Mouse (Mus musculus) forebrain, postnatal 0 days (tissue): Measurements from ENCODE around the gene Ubqln3. TPM values are rescaled to one million over a fixed set of nuclear protein-coding genes. Genes with fewer than 3 reads are reported as not detected.

ENCODE experiments used
- ATAC-seq: fragments of 200-750 bp; cut with Nextera tagmentation; 2 replicates; pipeline ENCODE4 v1.8.0; 2017; ENCODE audit warnings: mild to moderate bottlenecking, moderate library complexity
- DNase-seq: peaks from one replicate; pipeline ENCODE4 v3.0.0-alpha.2; 2015
- H3K27ac ChIP-seq: fragments of 300-500 bp; sonication (generic); 2 replicates; pipeline ENCODE4 v1.5.1; 2014; ENCODE audit warnings: low read depth, mild to moderate bottlenecking, antibody characterized with exemption, low read length, moderate library complexity, mixed read lengths
- H3K27me3 ChIP-seq: fragments of 300-500 bp; sonication (generic); 2 replicates; pipeline ENCODE4 v1.6.1; 2014; ENCODE audit warnings: mild to moderate bottlenecking, low read length, mixed read lengths; ENCODE audit not compliant: insufficient read depth
- H3K36me3 ChIP-seq: fragments of 300-500 bp; sonication (generic); 2 replicates; pipeline ENCODE4 v1.6.1; 2014; ENCODE audit warnings: mild to moderate bottlenecking, moderate library complexity; ENCODE audit not compliant: insufficient read depth
- H3K4me1 ChIP-seq: fragments of 300-500 bp; sonication (generic); 2 replicates; pipeline ENCODE4 v1.6.1; 2014; ENCODE audit warnings: antibody characterized with exemption; ENCODE audit not compliant: insufficient read depth
- H3K4me2 ChIP-seq: fragments of 300-500 bp; sonication (generic); 2 replicates; pipeline ENCODE4 v1.6.1; 2014; ENCODE audit warnings: low read depth, mild to moderate bottlenecking, moderate library complexity
- H3K4me3 ChIP-seq: fragments of 300-500 bp; sonication (generic); 2 replicates; pipeline ENCODE4 v1.5.1; 2014; ENCODE audit warnings: low read depth, low read length, mixed read lengths
- H3K9ac ChIP-seq: fragments of 300-500 bp; sonication (generic); 2 replicates; pipeline ENCODE4 v1.6.1; 2014; ENCODE audit warnings: mild to moderate bottlenecking
- H3K9me3 ChIP-seq: fragments of 300-500 bp; sonication (generic); 2 replicates; pipeline ENCODE4 v1.6.1; 2016; ENCODE audit warnings: low read length
- CTCF ChIP-seq: sonication (generic); IDR thresholded peaks from 2 replicates; pipeline ENCODE4 v1.5.1; 2016; ENCODE audit warnings: antibody characterized with exemption, control low read depth, low read depth
- WGBS: fragments of 180-500 bp; shearing (Covaris S2); extraction: QIAGEN DNeasy Blood & Tissue Kit; methylation state at CpG from one replicate; pipeline ENCODE4 v1.1.7; 2014; 5-methylcytosine and 5-hydroxymethylcytosine counted together
- polyA plus RNA-seq: library from polyadenylated mRNA; unstranded; fragments of >200 nt; fragmentation: Nextera tagmentation; extraction: Ambion mirVana; gene quantifications from 2 replicates; pipeline ENCODE4 v1.2.1, GENCODE M21; 2015
- total RNA-seq: library from RNA; depleted of rRNA; stranded (reverse); fragments of >200 nt; gene quantifications from 2 replicates; pipeline ENCODE4 v1.2.3, GENCODE M21; 2014; rRNA removed

The Ubqln3 gene
- total RNA-seq (not detected in 2 replicates), polyA plus RNA-seq (not detected in 2 replicates)

DNA sequence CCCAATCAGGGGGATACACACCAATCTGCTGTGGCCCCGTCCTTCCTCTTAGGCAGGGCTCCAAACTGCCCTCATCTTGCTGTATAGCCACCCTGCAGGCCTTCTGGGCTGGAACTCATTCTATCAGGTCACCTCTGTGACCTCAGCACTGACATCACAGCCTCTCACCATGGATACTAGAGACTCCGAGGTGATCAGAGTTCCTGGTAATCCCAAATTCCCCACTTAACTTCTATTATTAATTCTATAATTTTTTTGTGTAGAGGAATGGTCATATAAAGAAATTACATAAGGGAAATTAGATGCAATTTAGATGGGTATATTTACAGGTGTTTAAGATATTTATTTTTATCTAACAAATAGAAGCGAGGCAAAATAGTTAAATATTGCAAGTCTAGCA lies at the start of gene Ubqln3:
Ubqln3 (minus strand) TSS at position 101 of the 400 bp plus-strand sequence.
- Histone ChIP-seq H3K36me3 (no peaks in the 10 kb centered on the region), H3K9ac (no peak within 1 kb of the TSS), H3K4me1 (no peaks in the 10 kb centered on the region), H3K27ac (no peak within 1 kb of the TSS), H3K4me2 (no peak within 1 kb of the TSS), H3K27me3 (no peaks in the 10 kb centered on the region), H3K4me3 (no peak within 1 kb of the TSS), H3K9me3 (no peaks in the 10 kb centered on the region)
- DNase-seq (no peak), ATAC-seq (no peak)
- no peak for TF ChIP-seq CTCF
- 76% methylated on average over 3 of the region's 3 CpGs for WGBS

- Histone ChIP-seq H3K4me3 (no peak overlapping the region), H3K27me3 (no peaks in the 10 kb centered on the region), H3K27ac (no peak overlapping the region), H3K36me3 (no peaks in the 10 kb centered on the region), H3K9ac (no peak overlapping the region), H3K4me2 (no peak overlapping the region), H3K9me3 (no peaks in the 10 kb centered on the region), H3K4me1 (no peaks in the 10 kb centered on the region)
- ATAC-seq (no peak), DNase-seq (no peak)
- 62% methylated on average over 9 of the region's 9 CpGs for WGBS
- no peak for TF ChIP-seq CTCF
Measured at GRCm38 (mm10) chr7:104191275-104191674, 48.2 kb upstream of the Ubqln3 start.

DNA sequence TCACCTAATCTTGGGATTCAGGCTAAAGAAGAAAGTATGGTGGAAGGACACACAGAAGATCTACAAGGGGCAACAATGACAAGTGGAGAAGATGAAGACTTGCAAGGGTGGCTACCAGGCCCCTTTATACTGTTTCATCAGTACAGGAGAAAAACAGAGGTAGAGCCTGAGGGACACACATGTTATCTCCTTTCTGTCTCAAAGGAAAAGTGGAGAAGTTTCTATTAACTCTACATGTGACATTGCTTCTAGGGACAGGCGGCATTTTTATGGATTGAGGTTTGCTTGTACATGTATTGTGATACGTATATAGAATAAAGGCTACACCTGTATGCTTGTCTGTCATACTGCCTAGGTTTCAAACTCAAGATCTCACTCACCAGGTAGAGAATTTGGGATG lies 40.2 kb upstream of the Ubqln3 start, which contains the start of gene Olfr648:
Olfr648 (minus strand) TSS at position 101 of the 400 bp plus-strand sequence.
- ATAC-seq (no peak), DNase-seq (no peak)
- Histone ChIP-seq H3K27me3 (no peaks in the 10 kb centered on the region), H3K9ac (no peak within 1 kb of the TSS), H3K27ac (no peak within 1 kb of the TSS), H3K9me3 (no peaks in the 10 kb centered on the region), H3K4me2 (no peak within 1 kb of the TSS), H3K4me1 (no peaks in the 10 kb centered on the region), H3K36me3 (no peaks in the 10 kb centered on the region), H3K4me3 (no peak within 1 kb of the TSS)
- no peak for TF ChIP-seq CTCF
- 91% methylated on average over 2 of the region's 2 CpGs for WGBS

DNA sequence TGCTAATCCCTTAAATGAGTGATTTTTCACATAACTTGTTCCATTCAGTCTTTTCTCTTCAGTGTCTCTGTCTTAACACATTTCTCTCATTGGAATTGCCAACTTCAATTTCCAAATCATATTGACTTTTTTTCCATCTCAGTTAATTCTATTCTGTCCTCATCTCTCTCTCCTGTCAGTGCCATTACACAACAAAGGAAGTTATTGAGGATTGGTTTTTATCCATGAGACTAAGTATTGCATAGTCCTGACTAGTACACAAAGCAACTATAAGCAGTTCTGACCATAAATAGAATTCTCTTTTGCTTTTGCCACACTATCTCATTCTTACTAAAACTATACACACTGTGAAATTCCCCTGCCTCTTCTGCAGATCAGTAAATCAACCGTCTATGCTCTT lies 36.0 kb upstream of the Ubqln3 start:
- Histone ChIP-seq H3K27ac (no peak overlapping the region), H3K4me1 (no peaks in the 10 kb centered on the region), H3K36me3 (no peaks in the 10 kb centered on the region), H3K9me3 (no peaks in the 10 kb centered on the region), H3K27me3 (no peaks in the 10 kb centered on the region), H3K9ac (no peak overlapping the region), H3K4me3 (no peak overlapping the region), H3K4me2 (no peak overlapping the region)
- DNase-seq (no peak), ATAC-seq (no peak)
- no peak for TF ChIP-seq CTCF
- 73% methylated on average over 1 of the region's 1 CpGs for WGBS

GRCm38 (mm10) chr7:104178422-104179054 lies 35.5 kb upstream of the Ubqln3 start:
- Histone ChIP-seq H3K9me3 (no peaks in the 10 kb centered on the region), H3K4me1 (no peaks in the 10 kb centered on the region), H3K27ac (no peak overlapping the region), H3K4me3 (no peak overlapping the region), H3K4me2 (no peak overlapping the region), H3K27me3 (no peaks in the 10 kb centered on the region), H3K36me3 (no peaks in the 10 kb centered on the region), H3K9ac (no peak overlapping the region)
- 52% methylated on average over 5 of the region's 5 CpGs for WGBS
- no peak for TF ChIP-seq CTCF
- DNase-seq (no peak), ATAC-seq (no peak)

GRCm38 (mm10) chr7:104175085-104175484 lies 32.0 kb upstream of the Ubqln3 start:
- H3K36me3 ChIP-seq: no peaks in the 10 kb centered on the region
- 17% methylated on average over 1 of the region's 1 CpGs for WGBS

DNA sequence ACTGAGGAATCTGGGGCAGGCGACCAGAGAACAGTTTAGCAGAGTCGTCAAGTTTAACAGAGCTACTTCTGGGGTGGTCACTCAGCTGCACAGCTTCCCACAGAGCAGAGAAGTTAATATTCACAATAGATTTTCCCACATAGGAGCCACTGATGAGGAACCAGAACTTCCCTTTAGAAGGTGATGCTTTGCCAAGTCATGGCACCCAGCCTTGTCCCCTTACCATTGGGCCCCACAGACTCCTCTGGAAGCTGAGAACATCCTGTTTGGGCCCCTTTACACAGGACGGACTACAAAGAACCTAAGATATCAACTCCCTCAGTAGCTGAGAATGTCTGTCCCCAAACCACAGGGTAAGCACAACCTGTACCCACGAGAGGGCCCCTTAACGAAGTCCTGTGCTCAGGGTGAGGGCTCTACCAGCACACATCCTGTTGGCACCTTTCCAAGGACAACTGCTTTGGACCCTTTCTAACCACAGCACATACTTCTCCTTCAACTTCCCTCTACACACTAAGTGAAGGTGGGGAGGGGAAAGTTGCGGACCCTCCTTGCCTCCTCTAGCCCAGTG lies 26.6 kb upstream of the Ubqln3 start:
- H3K4me1 ChIP-seq: no peaks in the 10 kb centered on the region
- no peaks in the 10 kb centered on the region for H3K9me3 ChIP-seq
- no peaks in the 10 kb centered on the region for H3K36me3 ChIP-seq
- no peak overlapping the region for H3K27ac ChIP-seq
- H3K27me3 ChIP-seq: no peaks in the 10 kb centered on the region
- no peak overlapping the region for H3K4me2 ChIP-seq
- H3K9ac ChIP-seq: no peak overlapping the region
- no peak overlapping the region for H3K4me3 ChIP-seq
- DNase-seq (no peak), ATAC-seq (no peak)
- WGBS: 83% methylated on average over 6 of the region's 6 CpGs
- TF ChIP-seq CTCF: no peak

More at GRCm38 (mm10) chr7:104175085-104175484, 32.0 kb upstream of the Ubqln3 start:
- no peak for ATAC-seq
- H3K9me3 ChIP-seq: no peaks in the 10 kb centered on the region
- no peaks in the 10 kb centered on the region for H3K4me1 ChIP-seq
- no peak overlapping the region for H3K4me3 ChIP-seq
- TF ChIP-seq CTCF: no peak
- no peak overlapping the region for H3K27ac ChIP-seq
- no peak overlapping the region for H3K4me2 ChIP-seq
- no peaks in the 10 kb centered on the region for H3K27me3 ChIP-seq
- no peak for DNase-seq
- no peak overlapping the region for H3K9ac ChIP-seq
